Mouse (Mus musculus): ENCODE results near the gene Trank1.

The Trank1 gene

DNA sequence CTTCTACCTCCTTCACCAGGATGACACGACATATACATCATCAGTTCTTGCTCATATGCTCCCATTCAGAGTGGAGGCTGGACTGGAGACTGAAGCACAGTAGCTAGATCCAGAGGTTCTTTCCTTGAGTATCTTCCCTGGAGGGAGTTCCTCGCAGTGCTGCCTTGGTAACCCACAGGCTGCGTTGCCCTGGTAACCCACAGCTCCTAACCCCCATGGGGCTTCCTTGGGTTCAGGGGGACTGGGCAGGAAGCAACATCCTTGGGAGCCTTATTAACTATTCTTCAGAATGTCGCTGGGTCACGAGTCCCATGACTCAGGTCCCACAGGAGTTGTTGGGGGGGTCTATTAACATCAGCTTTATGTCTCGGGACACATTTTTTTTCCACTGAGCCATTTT lies 113.6 kb downstream of the Trank1 start:
- in situ Hi-C loops (cut with MboI, MseI), result no loop called here

DNA sequence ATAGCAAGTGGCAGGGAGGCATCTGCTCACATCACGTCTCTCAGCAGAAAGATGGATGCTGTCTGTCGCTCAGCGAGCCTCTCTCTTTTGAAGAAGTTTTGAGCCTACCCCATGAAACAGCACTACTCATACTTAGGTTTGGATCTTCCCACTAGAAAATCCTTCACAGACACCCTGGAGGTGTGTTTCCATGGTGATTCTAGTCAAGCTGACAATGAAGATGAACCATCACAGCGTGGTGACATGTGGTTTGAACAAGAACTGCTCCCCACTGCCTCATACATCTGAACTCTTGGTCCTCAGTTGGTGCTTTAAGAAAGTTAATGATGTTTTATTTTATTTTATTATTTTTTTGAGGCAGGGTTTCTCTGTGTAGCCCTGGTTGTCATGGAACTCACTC lies 114.4 kb downstream of the Trank1 start:
- in situ Hi-C loops (cut with MboI, MseI), result no loop called here

DNA sequence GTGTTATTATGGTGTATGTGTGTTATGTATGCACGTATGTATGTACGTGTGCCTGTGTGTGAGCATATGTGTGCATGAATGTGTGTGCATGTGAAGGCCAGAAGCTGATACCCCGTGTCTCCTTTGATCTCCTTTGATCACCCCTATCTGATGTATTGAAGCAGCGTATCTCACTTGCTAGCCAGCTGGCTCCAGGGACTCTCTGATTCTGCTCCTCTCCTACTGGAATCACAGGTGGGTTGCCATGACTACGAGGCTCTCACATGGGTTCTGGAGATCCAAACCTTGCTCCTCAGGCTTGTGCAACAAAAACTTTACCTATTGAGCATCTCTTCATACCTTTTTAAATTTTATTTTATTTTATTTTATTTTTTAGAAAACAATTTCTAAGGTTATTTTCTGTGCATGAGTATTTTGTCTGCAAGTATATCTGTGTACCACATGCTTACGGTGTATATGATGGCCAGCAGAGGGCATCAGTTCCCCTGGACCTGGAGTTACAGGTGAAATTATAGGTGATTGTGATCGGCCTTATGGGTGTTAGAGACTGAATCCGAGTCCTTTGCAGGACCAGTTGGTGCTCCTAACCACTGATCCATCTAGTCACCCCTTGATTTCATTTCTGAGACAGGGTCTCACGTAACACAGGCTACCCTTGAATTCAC lies 116.5 kb downstream of the Trank1 start:
- in situ Hi-C loops (cut with MboI, MseI), result no loop called here

DNA sequence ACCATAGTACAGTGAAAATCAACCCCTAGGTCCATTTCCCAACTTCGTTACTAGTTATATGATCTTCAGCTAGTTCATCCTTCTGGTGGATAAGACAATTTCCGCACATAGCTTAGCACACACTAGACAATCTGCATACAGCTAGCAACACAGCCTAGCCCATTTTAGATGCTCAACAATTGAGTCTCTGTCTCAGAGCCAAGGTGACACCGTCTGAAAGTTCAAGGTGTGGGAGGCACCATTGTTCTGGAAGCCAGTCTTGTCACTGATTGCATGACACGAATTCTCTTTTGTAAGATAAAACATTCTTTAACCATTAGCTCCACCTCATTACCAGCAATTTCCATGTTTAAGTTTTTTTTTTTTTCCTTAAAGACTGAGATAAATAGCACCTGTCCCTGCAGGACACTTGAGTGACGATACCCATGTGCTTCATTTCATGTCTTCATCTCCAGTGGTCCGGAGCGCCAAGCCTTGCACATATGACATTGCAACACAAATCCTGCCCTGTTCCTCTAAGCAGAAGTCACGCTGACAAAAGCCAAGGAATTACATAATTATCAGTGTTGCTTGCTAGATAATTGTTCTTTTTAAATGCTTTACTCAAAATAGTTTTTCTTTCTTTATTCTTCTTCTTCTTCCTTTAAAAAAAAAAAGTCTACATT lies 117.3 kb downstream of the Trank1 start:
- in situ Hi-C loops (cut with MboI, MseI), result no loop called here

DNA sequence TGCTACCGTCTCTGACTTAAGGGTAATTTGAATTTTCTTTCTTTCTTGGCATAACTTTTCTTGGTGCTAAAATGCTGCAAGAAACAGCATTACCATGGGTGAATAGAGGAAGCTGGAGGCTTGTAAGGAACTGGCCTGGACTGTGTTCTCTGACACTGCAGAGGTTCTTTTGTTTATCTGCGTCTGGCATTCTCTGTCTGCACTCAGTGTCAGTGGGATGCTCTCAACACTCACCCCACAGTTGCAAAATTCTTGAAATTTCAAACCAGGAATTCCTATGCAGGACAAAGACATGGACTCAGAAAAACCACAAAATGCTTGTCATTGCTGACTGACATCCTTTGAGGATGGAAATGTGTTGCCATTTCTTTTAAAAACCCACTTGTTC lies 117.8 kb downstream of the Trank1 start:
- in situ Hi-C loops (cut with MboI, MseI), result no loop called here

DNA sequence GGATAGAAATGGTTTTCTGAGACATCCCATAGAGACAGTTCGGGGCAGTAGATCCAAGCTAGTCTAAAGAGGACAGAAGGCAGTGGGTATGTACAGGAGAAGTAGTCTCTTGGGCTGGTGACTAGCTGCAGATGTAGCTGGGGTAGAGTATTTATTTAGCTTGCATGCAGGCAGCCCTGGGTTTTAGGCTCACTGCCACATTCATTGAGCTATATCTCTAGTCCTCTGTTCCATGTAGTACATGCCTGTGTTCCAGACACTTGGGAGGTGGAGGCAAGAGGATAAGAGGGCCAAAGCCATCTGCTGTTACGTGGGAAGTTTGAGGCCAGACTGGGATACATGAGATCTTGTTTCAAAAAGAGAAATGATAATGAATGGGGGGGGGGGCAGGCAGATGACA lies 123.9 kb downstream of the Trank1 start:
- in situ Hi-C loops (cut with MboI, MseI), result no loop called here

DNA sequence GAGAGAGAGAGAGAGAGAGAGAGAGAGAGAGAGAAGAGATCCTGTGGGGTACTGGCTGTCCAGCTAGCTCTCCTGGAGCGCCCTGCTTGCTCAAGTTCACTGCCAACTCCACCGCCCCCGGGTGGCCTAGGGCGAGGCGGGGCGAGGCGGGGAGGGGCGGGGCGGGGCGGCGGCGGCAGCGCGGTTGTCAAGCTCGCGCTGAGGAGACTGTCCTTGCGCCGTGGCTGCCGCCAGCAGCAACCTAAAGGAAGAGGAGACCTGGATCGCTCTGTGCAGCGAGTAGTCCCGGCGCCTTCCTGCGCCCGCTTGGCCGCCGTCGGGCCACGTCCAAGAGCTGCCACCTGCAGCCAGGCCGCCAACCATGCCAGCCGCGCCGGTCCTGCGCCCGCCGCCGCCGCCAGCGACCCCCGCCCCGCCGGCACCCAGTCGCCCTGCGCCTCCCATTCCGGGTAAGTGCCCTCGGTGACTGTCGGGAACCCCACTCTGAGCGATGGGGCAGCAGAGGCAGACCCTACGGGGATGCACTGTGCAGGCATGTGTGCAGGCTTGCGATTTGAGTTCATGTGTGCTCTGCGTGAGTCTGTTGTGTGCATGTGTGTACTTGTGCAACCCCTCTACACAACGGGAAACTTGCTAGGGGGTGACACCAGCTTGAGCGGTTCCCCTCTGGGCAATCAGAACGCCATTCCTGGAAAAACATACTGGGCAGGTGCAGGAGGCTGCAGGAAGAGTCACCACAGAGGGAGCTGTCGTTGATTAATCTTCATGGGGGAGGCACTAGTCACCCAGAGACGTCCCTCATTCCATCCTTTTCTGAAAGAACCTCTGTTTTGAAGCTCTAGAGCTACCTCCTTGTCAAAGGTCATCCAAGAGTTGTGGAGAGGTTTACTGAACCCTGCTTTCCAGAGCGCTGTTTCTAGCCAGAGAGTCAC lies 127.6 kb downstream of the Trank1 start, which contains the start of gene Dclk3:
Gene Dclk3 (plus strand): TSS at position 178 of the 932 bp plus-strand sequence.
- in situ Hi-C loops (cut with MboI, MseI), result no loop called here

DNA sequence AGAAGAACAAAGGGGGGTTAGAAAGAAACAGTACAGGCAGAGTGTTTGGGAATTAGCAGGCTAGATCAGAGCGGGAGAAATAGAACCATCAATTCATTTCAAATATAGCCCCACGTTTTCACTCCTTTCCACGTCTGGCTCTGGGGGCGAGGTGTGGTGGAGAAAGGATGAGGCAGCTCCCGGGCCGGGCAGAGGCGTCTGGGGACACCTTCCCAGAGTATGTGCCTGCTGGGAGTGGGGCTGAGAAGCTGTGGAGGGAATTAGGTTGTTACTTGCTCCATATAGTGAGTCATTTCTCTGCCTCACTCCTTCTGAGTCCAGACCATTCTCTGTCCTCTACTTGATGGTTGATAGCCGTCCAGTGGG lies 128.3 kb downstream of the Trank1 start:
- in situ Hi-C loops (cut with MboI, MseI), result no loop called here

DNA sequence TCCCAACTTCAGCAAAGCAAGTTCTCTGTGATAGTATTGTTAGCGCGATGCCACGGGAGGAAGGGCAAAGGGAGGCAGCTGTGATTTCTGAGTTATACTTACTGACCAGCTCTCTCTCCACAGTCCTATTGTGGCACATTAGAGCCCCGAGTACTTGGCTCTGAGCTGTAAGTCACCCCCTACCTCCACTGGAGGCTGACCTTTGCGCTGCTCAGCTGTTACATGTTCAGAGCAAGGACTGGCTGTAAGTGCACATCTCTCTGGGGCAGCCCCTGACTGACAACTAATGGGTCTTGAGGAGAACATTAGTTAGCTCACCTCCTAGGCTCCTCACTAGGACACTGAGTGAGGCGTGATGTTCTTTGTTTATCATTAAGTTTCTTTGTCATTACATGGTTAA lies 128.9 kb downstream of the Trank1 start:
- in situ Hi-C loops (cut with MboI, MseI), result no loop called here

DNA sequence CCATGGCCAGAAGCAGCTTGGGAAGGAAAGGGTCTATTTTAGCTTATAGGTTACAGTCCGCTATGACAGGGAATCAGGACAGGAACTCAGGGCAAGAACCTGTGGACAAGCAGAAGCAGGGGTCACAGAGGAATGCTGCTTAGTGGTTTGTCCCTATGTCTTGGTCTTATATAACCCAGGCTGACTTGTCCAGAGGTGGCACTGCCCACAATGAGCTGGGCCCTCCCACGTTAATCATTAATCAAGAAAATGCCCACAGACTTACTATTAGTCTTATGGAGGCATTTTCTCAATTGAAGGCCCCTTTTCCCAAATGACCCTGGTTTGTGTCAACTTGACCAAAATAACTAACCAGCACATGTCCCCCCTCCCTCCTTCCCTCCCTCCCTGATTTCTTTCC lies 129.6 kb downstream of the Trank1 start:
- in situ Hi-C loops (cut with MboI, MseI), result no loop called here

All from T-helper 1 cell (primary cell).